Mouse (Mus musculus) kidney, adult 2 months (tissue): ENCODE results near the gene Arhgap10.

Source experiments
- CTCF ChIP-seq: fragments of 200-500 bp; conservative IDR thresholded peaks from 2 replicates; pipeline ENCODE4 v1.5.1; 2011; ENCODE audit warnings: low read depth, mild to moderate bottlenecking, control low read depth, low read length, moderate library complexity, mixed read lengths; ENCODE audit not compliant: insufficient read depth, insufficient read length
- POLR2A ChIP-seq: fragments of 200-500 bp; IDR thresholded peaks from one replicate; pipeline ENCODE4 v1.6.1; 2011; ENCODE audit warnings: low read depth, low read length, control low read depth

DNA sequence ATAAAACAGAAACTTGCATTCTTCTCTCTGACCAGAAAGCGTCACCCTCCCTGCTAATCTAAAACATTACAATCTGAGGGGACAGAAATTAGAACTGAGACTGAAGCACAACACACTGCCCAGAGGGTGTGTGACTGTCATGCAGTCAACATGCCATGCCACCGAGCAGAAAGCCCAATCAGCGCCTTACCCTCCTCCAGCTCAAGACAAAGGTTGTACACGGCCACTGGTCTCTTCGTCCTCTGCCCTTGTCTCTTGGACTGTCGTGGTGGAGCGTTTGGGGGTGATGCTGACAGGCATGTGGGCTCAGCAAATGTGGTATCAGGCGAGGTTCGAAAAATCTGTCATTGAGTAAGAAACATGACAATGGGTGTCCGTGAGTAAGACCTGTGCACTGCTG lies 207.2 kb downstream of the Arhgap10 start:
- TF ChIP-seq CTCF (no peak), POLR2A (no peak)
